Mouse (Mus musculus) lung, adult 2 months (tissue): Measurements from ENCODE around the gene Bcl2l12.

Source experiments
- CTCF ChIP-seq: fragments of 200-500 bp; IDR thresholded peaks from 2 replicates; pipeline ENCODE4 v1.5.1; 2011; ENCODE audit warnings: mild to moderate bottlenecking, low read length, control low read depth; ENCODE audit not compliant: insufficient read depth
- POLR2A ChIP-seq: fragments of 200-500 bp; IDR thresholded peaks from 2 replicates; pipeline ENCODE4 v1.6.1; 2011; ENCODE audit warnings: low read depth, mild to moderate bottlenecking, control low read depth, low read length, borderline replicate concordance; ENCODE audit errors: extremely low read depth

DNA sequence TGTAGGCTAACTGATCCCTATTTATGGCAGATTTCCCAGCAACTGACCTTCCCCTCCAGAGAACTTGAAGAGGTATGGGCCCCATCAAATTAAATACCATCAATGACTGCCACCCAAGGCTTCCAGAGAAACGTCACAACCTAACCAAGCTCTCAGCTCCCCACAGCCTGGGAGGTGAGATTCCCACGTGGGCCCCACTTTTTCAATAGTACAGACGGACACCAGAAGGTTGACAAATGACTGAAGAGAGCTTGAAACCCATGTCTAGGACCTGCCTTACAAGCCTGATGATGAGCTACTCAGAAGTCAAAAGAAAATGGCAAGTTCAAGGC, 13.7 kb downstream of the Bcl2l12 start:
- TF ChIP-seq POLR2A = no peak
- no peak for TF ChIP-seq CTCF
